Mouse (Mus musculus) heart, embryonic 10.5 days (tissue): ENCODE results near the gene Smad5. TPM values are rescaled to one million over a fixed set of nuclear protein-coding genes. Genes with fewer than 3 reads are reported as not detected.

Experiments used
- DNase-seq: peaks from one replicate; pipeline ENCODE4 v3.0.0-alpha.2; 2017; ENCODE audit warnings: low spot score
- H3K27ac ChIP-seq: fragments of 300-500 bp; sonication (generic); 2 replicates; pipeline ENCODE4 v1.5.1; 2016; ENCODE audit warnings: mild to moderate bottlenecking
- H3K27me3 ChIP-seq: fragments of 300-500 bp; sonication (generic); 2 replicates; pipeline ENCODE4 v1.6.1; 2016; ENCODE audit warnings: mild to moderate bottlenecking; ENCODE audit not compliant: poor library complexity, insufficient read depth, severe bottlenecking
- H3K36me3 ChIP-seq: fragments of 300-500 bp; sonication (generic); 2 replicates; pipeline ENCODE4 v1.6.1; 2016; ENCODE audit warnings: mild to moderate bottlenecking, moderate library complexity
- H3K4me1 ChIP-seq: fragments of 300-500 bp; sonication (generic); 2 replicates; pipeline ENCODE4 v1.6.1; 2016; ENCODE audit warnings: mild to moderate bottlenecking
- H3K4me3 ChIP-seq: fragments of 300-500 bp; sonication (generic); 2 replicates; pipeline ENCODE4 v1.5.1; 2016; ENCODE audit warnings: mild to moderate bottlenecking, moderate library complexity
- H3K9me3 ChIP-seq: fragments of 300-500 bp; sonication (generic); 2 replicates; pipeline ENCODE4 v1.6.1; 2016; ENCODE audit warnings: mild to moderate bottlenecking, moderate library complexity
- WGBS: fragments of 180-500 bp; shearing (Covaris S2); methylation state at CpG from one replicate; pipeline ENCODE4 v1.1.7; 2016; 5-methylcytosine and 5-hydroxymethylcytosine counted together
- polyA plus RNA-seq: library from polyadenylated mRNA; unstranded; fragments of >200 nt; fragmentation: Nextera tagmentation; extraction: Ambion mirVana; gene quantifications from 2 replicates; pipeline ENCODE4 v1.2.1, GENCODE M21; 2016

Gene Smad5
- polyA plus RNA-seq, 1 experiment from 2014 or later, result 23.0 TPM

GRCm38 (mm10) chr13:56704596-56704995, 1.8 kb downstream of the Smad5 start:
- WGBS, result 57% methylated on average over 2 of the region's 2 CpGs
- H3K36me3 ChIP-seq, result peaks cover 25% of the 10 kb centered on the region
- peak overlapping the region; percentile 79 for H3K4me3 ChIP-seq
- peaks cover 44% of the 10 kb centered on the region for H3K4me1 ChIP-seq
- no peak for DNase-seq
- H3K27me3 ChIP-seq, result no peaks in the 10 kb centered on the region
- no peaks in the 10 kb centered on the region for H3K9me3 ChIP-seq
- peak overlapping the region; percentile 99 for H3K27ac ChIP-seq

- Histone ChIP-seq H3K9me3 (no peaks in the 10 kb centered on the region), H3K4me1 (peaks cover 48% of the 10 kb centered on the region), H3K4me3 (no peak overlapping the region), H3K27ac (no peak overlapping the region), H3K36me3 (peaks cover 33% of the 10 kb centered on the region), H3K27me3 (no peaks in the 10 kb centered on the region)
- 88% methylated on average over 4 of the region's 4 CpGs for WGBS
- no peak for DNase-seq
Measured at GRCm38 (mm10) chr13:56707111-56707510, 4.3 kb downstream of the Smad5 start.

- H3K27ac ChIP-seq, result no peak overlapping the region
- WGBS, result 78% methylated on average over 4 of the region's 4 CpGs
- H3K4me3 ChIP-seq, result no peak overlapping the region
- no peaks in the 10 kb centered on the region for H3K27me3 ChIP-seq
- DNase-seq, result no peak
- no peaks in the 10 kb centered on the region for H3K9me3 ChIP-seq
- H3K4me1 ChIP-seq, result peaks cover 43% of the 10 kb centered on the region
- H3K36me3 ChIP-seq, result peaks cover 38% of the 10 kb centered on the region
Measured at GRCm38 (mm10) chr13:56707606-56708005, 4.8 kb downstream of the Smad5 start.

GRCm38 (mm10) chr13:56710620-56711019, 7.8 kb downstream of the Smad5 start:
- WGBS, result 33% methylated on average over 2 of the region's 2 CpGs
- H3K9me3 ChIP-seq, result no peaks in the 10 kb centered on the region
- peaks cover 39% of the 10 kb centered on the region for H3K36me3 ChIP-seq
- no peak for DNase-seq
- no peak overlapping the region for H3K4me3 ChIP-seq
- H3K27ac ChIP-seq, result peak overlapping the region; percentile 30; the same call in 1 of the 2 replicates
- H3K27me3 ChIP-seq, result no peaks in the 10 kb centered on the region
- peaks cover 25% of the 10 kb centered on the region for H3K4me1 ChIP-seq

- peaks cover 28% of the 10 kb centered on the region for H3K36me3 ChIP-seq
- WGBS, result 95% methylated on average over 2 of the region's 2 CpGs
- H3K4me3 ChIP-seq, result no peak overlapping the region
- no peak overlapping the region for H3K27ac ChIP-seq
- H3K9me3 ChIP-seq, result no peaks in the 10 kb centered on the region
- peaks cover 19% of the 10 kb centered on the region for H3K4me1 ChIP-seq
- DNase-seq, result no peak
- H3K27me3 ChIP-seq, result no peaks in the 10 kb centered on the region
Measured at GRCm38 (mm10) chr13:56712221-56712620, 9.4 kb downstream of the Smad5 start.

- WGBS, result 89% methylated on average over 4 of the region's 4 CpGs
- Histone ChIP-seq H3K4me3 (no peak overlapping the region), H3K36me3 (peaks cover 77% of the 10 kb centered on the region), H3K4me1 (peaks cover 7% of the 10 kb centered on the region; the same call in 1 of the 2 replicates), H3K9me3 (no peaks in the 10 kb centered on the region), H3K27me3 (no peaks in the 10 kb centered on the region), H3K27ac (no peak overlapping the region)
- DNase-seq, result no peak
Measured at GRCm38 (mm10) chr13:56726551-56726950, 23.7 kb downstream of the Smad5 start.

GRCm38 (mm10) chr13:56729046-56729445, 26.2 kb downstream of the Smad5 start:
- Histone ChIP-seq H3K4me1 (peaks cover 14% of the 10 kb centered on the region; the same call in 1 of the 2 replicates), H3K9me3 (no peaks in the 10 kb centered on the region), H3K4me3 (no peak overlapping the region), H3K36me3 (peaks cover 92% of the 10 kb centered on the region), H3K27ac (no peak overlapping the region), H3K27me3 (no peaks in the 10 kb centered on the region)
- WGBS, result 96% methylated on average over 7 of the region's 7 CpGs
- no peak for DNase-seq

GRCm38 (mm10) chr13:56734617-56735016, 31.8 kb downstream of the Smad5 start:
- Histone ChIP-seq H3K4me3 (no peak overlapping the region), H3K36me3 (peaks cover 87% of the 10 kb centered on the region), H3K9me3 (no peaks in the 10 kb centered on the region), H3K27ac (no peak overlapping the region), H3K4me1 (peaks cover 14% of the 10 kb centered on the region; the same call in 1 of the 2 replicates), H3K27me3 (no peaks in the 10 kb centered on the region)
- no peak for DNase-seq
- WGBS, result 56% methylated on average over 4 of the region's 4 CpGs

- DNase-seq, result no peak
- Histone ChIP-seq H3K27ac (no peak overlapping the region), H3K36me3 (peaks cover 87% of the 10 kb centered on the region), H3K9me3 (no peaks in the 10 kb centered on the region), H3K4me1 (peaks cover 14% of the 10 kb centered on the region; the same call in 1 of the 2 replicates), H3K27me3 (no peaks in the 10 kb centered on the region), H3K4me3 (no peak overlapping the region)
- WGBS, result 43% methylated on average over 6 of the region's 6 CpGs
Measured at GRCm38 (mm10) chr13:56735212-56735875, 32.5 kb downstream of the Smad5 start.

GRCm38 (mm10) chr13:56739556-56739955, 36.7 kb downstream of the Smad5 start:
- Histone ChIP-seq H3K36me3 (peaks cover 53% of the 10 kb centered on the region), H3K4me3 (no peak overlapping the region)
- WGBS, result 90% methylated on average over 5 of the region's 5 CpGs

GRCm38 (mm10) chr13:56740496-56740895, 37.7 kb downstream of the Smad5 start:
- no peaks in the 10 kb centered on the region for H3K27me3 ChIP-seq
- 85% methylated on average over 6 of the region's 6 CpGs for WGBS
- no peaks in the 10 kb centered on the region for H3K9me3 ChIP-seq
- DNase-seq, result peak; percentile 63
- H3K36me3 ChIP-seq, result peaks cover 47% of the 10 kb centered on the region
- H3K4me3 ChIP-seq, result no peak overlapping the region
- H3K27ac ChIP-seq, result no peak overlapping the region
- 0 out of 2 replicates have a peak, but pooled peaks cover 4% of the 10 kb centered on the region for H3K4me1 ChIP-seq

More at GRCm38 (mm10) chr13:56739556-56739955, 36.7 kb downstream of the Smad5 start:
- Histone ChIP-seq H3K9me3 (no peaks in the 10 kb centered on the region), H3K27ac (no peak overlapping the region), H3K27me3 (no peaks in the 10 kb centered on the region), H3K4me1 (0 out of 2 replicates have a peak, but pooled peaks cover 4% of the 10 kb centered on the region)
- peak; percentile 70 for DNase-seq

- WGBS, result 80% methylated on average over 7 of the region's 7 CpGs
- H3K9me3 ChIP-seq, result no peaks in the 10 kb centered on the region
- H3K27ac ChIP-seq, result no peak overlapping the region
- no peak overlapping the region for H3K4me3 ChIP-seq
- peaks cover 37% of the 10 kb centered on the region for H3K36me3 ChIP-seq
- peak; percentile 33 for DNase-seq
- H3K4me1 ChIP-seq, result 0 out of 2 replicates have a peak, but pooled peaks cover 4% of the 10 kb centered on the region
- H3K27me3 ChIP-seq, result no peaks in the 10 kb centered on the region
Measured at GRCm38 (mm10) chr13:56741691-56742090, 38.9 kb downstream of the Smad5 start.

GRCm38 (mm10) chr13:56742325-56742901, 39.6 kb downstream of the Smad5 start:
- H3K4me3 ChIP-seq, result no peak overlapping the region
- WGBS, result 83% methylated on average over 6 of the region's 6 CpGs
- DNase-seq, result peak; percentile 27
- H3K27ac ChIP-seq, result no peak overlapping the region
- H3K27me3 ChIP-seq, result no peaks in the 10 kb centered on the region
- H3K9me3 ChIP-seq, result no peaks in the 10 kb centered on the region
- H3K4me1 ChIP-seq, result peaks cover 8% of the 10 kb centered on the region
- H3K36me3 ChIP-seq, result peaks cover 30% of the 10 kb centered on the region
